Mouse (Mus musculus) limb, embryonic 11.5 days (tissue): ENCODE measurements around the gene Prpf4. TPM values are rescaled to one million over a fixed set of nuclear protein-coding genes. Genes with fewer than 3 reads are reported as not detected.

ENCODE experiments used
- ATAC-seq: fragments of 200-750 bp; cut with Nextera tagmentation; 2 replicates; pipeline ENCODE4 v1.8.0; 2017; ENCODE audit warnings: low read depth; ENCODE audit not compliant: insufficient number of reproducible peaks, low FRiP score, low TSS enrichment
- DNase-seq: peaks from one replicate; pipeline ENCODE4 v3.0.0-alpha.2; 2015; ENCODE audit warnings: low spot score
- H3K27ac ChIP-seq: fragments of 300-500 bp; sonication (generic); replicated peaks from 2 replicates; pipeline ENCODE4 v1.5.1; 2014; ENCODE audit warnings: low read depth, mild to moderate bottlenecking, low read length
- H3K27me3 ChIP-seq: fragments of 300-500 bp; sonication (generic); 2 replicates; pipeline ENCODE4 v1.6.1; 2014; ENCODE audit warnings: mild to moderate bottlenecking, low read length, mixed read lengths; ENCODE audit not compliant: control insufficient read depth, insufficient read depth
- H3K36me3 ChIP-seq: fragments of 300-500 bp; sonication (generic); 2 replicates; pipeline ENCODE4 v1.6.1; 2014; ENCODE audit warnings: mild to moderate bottlenecking, low read length, moderate library complexity, mixed read lengths; ENCODE audit not compliant: control insufficient read depth, insufficient read depth
- H3K4me1 ChIP-seq: fragments of 300-500 bp; sonication (generic); 2 replicates; pipeline ENCODE4 v1.6.1; 2014; ENCODE audit warnings: low read length, mixed read lengths; ENCODE audit not compliant: control insufficient read depth, insufficient read depth
- H3K4me2 ChIP-seq: fragments of 300-500 bp; sonication (generic); 2 replicates; pipeline ENCODE4 v1.6.1; 2014; ENCODE audit warnings: low read depth, mild to moderate bottlenecking, moderate library complexity; ENCODE audit not compliant: severe bottlenecking
- H3K4me3 ChIP-seq: fragments of 300-500 bp; sonication (generic); 2 replicates; pipeline ENCODE4 v1.5.1; 2014; ENCODE audit warnings: low read depth, low read length
- H3K9ac ChIP-seq: fragments of 300-500 bp; sonication (generic); 2 replicates; pipeline ENCODE4 v1.6.1; 2014; ENCODE audit warnings: mild to moderate bottlenecking, low read length
- H3K9me3 ChIP-seq: fragments of 300-500 bp; sonication (generic); 2 replicates; pipeline ENCODE4 v1.6.1; 2016; ENCODE audit warnings: low read length; ENCODE audit not compliant: control insufficient read depth
- WGBS: fragments of 180-500 bp; shearing (Covaris S2); extraction: QIAGEN DNeasy Blood & Tissue Kit; methylation state at CpG from one replicate; pipeline ENCODE4 v1.1.7; 2014; 5-methylcytosine and 5-hydroxymethylcytosine counted together
- polyA plus RNA-seq: library from polyadenylated mRNA; unstranded; fragments of >200 nt; fragmentation: Nextera tagmentation; extraction: Ambion mirVana; gene quantifications from 2 replicates; pipeline ENCODE4 v1.2.1, GENCODE M21; 2014

Gene Prpf4
- polyA plus RNA-seq, 1 experiment from 2014 or later: 37.3 TPM

GRCm38 (mm10) chr4:62435081-62435480 lies 26.5 kb downstream of the Prpf4 start, which contains the start of gene Rnf183:
TSS of gene Rnf183 (minus strand) at chr4:62435252.
- ATAC-seq: no peak
- Histone ChIP-seq H3K9ac (no peak within 1 kb of the TSS), H3K27me3 (no peaks in the 10 kb centered on the region), H3K4me3 (no peak within 1 kb of the TSS), H3K27ac (no peak within 1 kb of the TSS), H3K4me1 (no peaks in the 10 kb centered on the region), H3K9me3 (no peaks in the 10 kb centered on the region), H3K4me2 (no peak within 1 kb of the TSS), H3K36me3 (no peaks in the 10 kb centered on the region)
- no peak for DNase-seq
- WGBS: 80% methylated on average over 6 of the region's 6 CpGs

- H3K27me3 ChIP-seq: no peaks in the 10 kb centered on the region
- no peak overlapping the region for H3K4me2 ChIP-seq
- H3K9ac ChIP-seq: no peak overlapping the region
- H3K9me3 ChIP-seq: no peaks in the 10 kb centered on the region
- no peak overlapping the region for H3K4me3 ChIP-seq
- DNase-seq (no peak), ATAC-seq (no peak)
- no peaks in the 10 kb centered on the region for H3K36me3 ChIP-seq
- WGBS: 87% methylated on average over 3 of the region's 3 CpGs
- no peaks in the 10 kb centered on the region for H3K4me1 ChIP-seq
- H3K27ac ChIP-seq: no peak overlapping the region
Observed at GRCm38 (mm10) chr4:62437256-62437778, 28.7 kb downstream of the Prpf4 start.

- H3K9me3 ChIP-seq: no peaks in the 10 kb centered on the region
- H3K27me3 ChIP-seq: no peaks in the 10 kb centered on the region
- DNase-seq: no peak
- H3K27ac ChIP-seq: no peak overlapping the region
- no peak for ATAC-seq
- no peak overlapping the region for H3K4me2 ChIP-seq
- H3K9ac ChIP-seq: no peak overlapping the region
- H3K36me3 ChIP-seq: no peaks in the 10 kb centered on the region
- no peaks in the 10 kb centered on the region for H3K4me1 ChIP-seq
- 78% methylated on average over 7 of the region's 7 CpGs for WGBS
- no peak overlapping the region for H3K4me3 ChIP-seq
Observed at GRCm38 (mm10) chr4:62437871-62438270, 29.3 kb downstream of the Prpf4 start.

- Histone ChIP-seq H3K27ac (no peak overlapping the region), H3K4me3 (no peak overlapping the region), H3K4me1 (no peaks in the 10 kb centered on the region), H3K36me3 (no peaks in the 10 kb centered on the region), H3K4me2 (no peak overlapping the region), H3K9ac (no peak overlapping the region), H3K27me3 (no peaks in the 10 kb centered on the region), H3K9me3 (no peaks in the 10 kb centered on the region)
- ATAC-seq (no peak), DNase-seq (no peak)
- WGBS: 79% methylated on average over 4 of the region's 4 CpGs
Observed at GRCm38 (mm10) chr4:62439793-62440192, 31.2 kb downstream of the Prpf4 start.

GRCm38 (mm10) chr4:62440544-62440943 lies 31.9 kb downstream of the Prpf4 start:
- 81% methylated on average over 4 of the region's 4 CpGs for WGBS
- H3K27me3 ChIP-seq: no peaks in the 10 kb centered on the region

GRCm38 (mm10) chr4:62440986-62441385 lies 32.4 kb downstream of the Prpf4 start:
- no peak overlapping the region for H3K9ac ChIP-seq
- H3K4me3 ChIP-seq: no peak overlapping the region
- ATAC-seq (no peak), DNase-seq (no peak)
- no peak overlapping the region for H3K27ac ChIP-seq
- no peaks in the 10 kb centered on the region for H3K4me1 ChIP-seq
- WGBS: 74% methylated on average over 4 of the region's 4 CpGs
- no peaks in the 10 kb centered on the region for H3K27me3 ChIP-seq
- H3K4me2 ChIP-seq: no peak overlapping the region
- H3K9me3 ChIP-seq: no peaks in the 10 kb centered on the region
- H3K36me3 ChIP-seq: no peaks in the 10 kb centered on the region

More at GRCm38 (mm10) chr4:62440544-62440943, 31.9 kb downstream of the Prpf4 start:
- H3K4me1 ChIP-seq: no peaks in the 10 kb centered on the region
- DNase-seq (no peak), ATAC-seq (no peak)
- no peak overlapping the region for H3K4me2 ChIP-seq
- H3K9ac ChIP-seq: no peak overlapping the region
- H3K36me3 ChIP-seq: no peaks in the 10 kb centered on the region
- H3K27ac ChIP-seq: no peak overlapping the region
- no peaks in the 10 kb centered on the region for H3K9me3 ChIP-seq
- H3K4me3 ChIP-seq: no peak overlapping the region

GRCm38 (mm10) chr4:62454995-62455394 lies 46.4 kb downstream of the Prpf4 start:
- Histone ChIP-seq H3K4me1 (no peaks in the 10 kb centered on the region), H3K27ac (no peak overlapping the region), H3K9ac (no peak overlapping the region), H3K4me3 (no peak overlapping the region), H3K27me3 (no peaks in the 10 kb centered on the region), H3K9me3 (peaks cover 3% of the 10 kb centered on the region; the same call in 1 of the 2 replicates), H3K4me2 (no peak overlapping the region), H3K36me3 (no peaks in the 10 kb centered on the region)
- DNase-seq (peak; percentile 61), ATAC-seq (no peak)
- 67% methylated on average over 5 of the region's 5 CpGs for WGBS

GRCm38 (mm10) chr4:62459081-62459480 lies 50.5 kb downstream of the Prpf4 start:
- Histone ChIP-seq H3K9ac (no peak overlapping the region), H3K4me2 (no peak overlapping the region), H3K4me3 (no peak overlapping the region), H3K27me3 (no peaks in the 10 kb centered on the region), H3K36me3 (no peaks in the 10 kb centered on the region), H3K4me1 (no peaks in the 10 kb centered on the region), H3K27ac (no peak overlapping the region), H3K9me3 (no peaks in the 10 kb centered on the region)
- DNase-seq (no peak), ATAC-seq (no peak)
- 83% methylated on average over 3 of the region's 3 CpGs for WGBS

GRCm38 (mm10) chr4:62460348-62460747 lies 51.8 kb downstream of the Prpf4 start:
- Histone ChIP-seq H3K4me2 (no peak overlapping the region), H3K9ac (no peak overlapping the region), H3K36me3 (no peaks in the 10 kb centered on the region), H3K27me3 (no peaks in the 10 kb centered on the region), H3K4me1 (no peaks in the 10 kb centered on the region), H3K4me3 (no peak overlapping the region), H3K27ac (no peak overlapping the region), H3K9me3 (no peaks in the 10 kb centered on the region)
- no peak for DNase-seq
- 92% methylated on average over 8 of the region's 8 CpGs for WGBS
- ATAC-seq: no peak
